16 mouse cellular contexts compared by ENCODE assay signal in genomic region chr9:40339578-40339977, GRCm38 (mm10).
DNase-seq lines count a peak whose midpoint lies in the region; ATAC-seq and TF ChIP-seq lines count a peak whose summit lies in the region.
"Had no signal": no experiment of that assay in that cellular context is flagged by ENCODE, and none has a peak within 500 bp of the region (broad histone marks: within the 10 kb centered on the region; RNA-seq: fewer than 3 reads in every experiment).

No protein-coding gene starts in this region.

- no peak overlapping the region for H3K4me2 ChIP-seq in midbrain, embryonic 15.5 days
- H3K4me2 ChIP-seq in midbrain, embryonic 13.5 days (replicated peaks) = no peak overlapping the region
- H3K4me2 ChIP-seq: heart, embryonic 11.5 days; neural tube, embryonic 12.5 days had no signal

- H3K27ac ChIP-seq in midbrain, embryonic 15.5 days = 0 out of 2 replicates have a peak overlapping the region, but pooled peaks have one; percentile 24
- H3K27ac ChIP-seq in midbrain, embryonic 13.5 days = no peak overlapping the region; the same call in 1 of the 2 replicates
- peak overlapping the region; percentile 56 for H3K27ac ChIP-seq in testis, adult 2 months (ENCODE audit: control insufficient read depth, insufficient read depth, low read depth, low read length)
- H3K27ac ChIP-seq: neural tube, embryonic 12.5 days had no signal

- TF ChIP-seq POLR2A in testis, adult 2 months (IDR thresholded peaks at IDR 0.05; ENCODE audit: control insufficient read depth, low read depth, low read length) = peak; percentile 47; the same call in 1 of the 2 replicates

- H3K4me1 ChIP-seq in midbrain, embryonic 15.5 days = peaks cover 41% of the 10 kb centered on the region
- peaks cover 23% of the 10 kb centered on the region for H3K4me1 ChIP-seq in midbrain, embryonic 13.5 days (replicated peaks)
- peaks cover 18% of the 10 kb centered on the region for H3K4me1 ChIP-seq in testis, adult 2 months (ENCODE audit: control insufficient read depth, insufficient read depth, low read length)

- no peaks in the 10 kb centered on the region for H3K9me3 ChIP-seq in midbrain, embryonic 15.5 days
- H3K9me3 ChIP-seq in midbrain, embryonic 13.5 days = no peaks in the 10 kb centered on the region
- H3K9me3 ChIP-seq: neural tube, embryonic 12.5 days had no signal

- intact Hi-C loops in heart, postnatal 10 days (cut with DNase I) = no loop called here

- DNase-seq in frontal cortex, postnatal 10 days (ENCODE audit: low spot score in 2 of 2) = no peak
- no peak for DNase-seq in testis, postnatal 10 days (ENCODE audit: low spot score)
- DNase-seq in testis, postnatal 14 days (ENCODE audit: low spot score) = peak; percentile 46
- no peak for DNase-seq in heart, postnatal 10 days
- DNase-seq: gastrocnemius, postnatal 36 days; kidney, postnatal 25 days; layer of hippocampus, adult 9-11 months; lung, postnatal 10 days; thymus, adult 18-20 months had no signal

- TF ChIP-seq CTCF in testis, adult 2 months (IDR thresholded peaks at IDR 0.05; ENCODE audit: control insufficient read depth, insufficient read depth, insufficient replicate concordance, low read depth, low read length) = no peak

- H3K4me3 ChIP-seq in midbrain, embryonic 15.5 days = no peak overlapping the region
- no peak overlapping the region for H3K4me3 ChIP-seq in midbrain, embryonic 13.5 days (replicated peaks)
- H3K4me3 ChIP-seq in testis, adult 2 months (ENCODE audit: control insufficient read depth, low read depth, low read length) = peak overlapping the region; percentile 72
- H3K4me3 ChIP-seq: neural tube, embryonic 12.5 days had no signal

- H3K36me3 ChIP-seq in midbrain, embryonic 15.5 days (replicated peaks) = no peaks in the 10 kb centered on the region
- H3K36me3 ChIP-seq in midbrain, embryonic 13.5 days = no peaks in the 10 kb centered on the region
- no peaks in the 10 kb centered on the region; the same call in 1 of the 2 replicates for H3K36me3 ChIP-seq in testis, adult 2 months (ENCODE audit: control insufficient read depth, insufficient read depth, low read length)
- H3K36me3 ChIP-seq: neural tube, embryonic 12.5 days had no signal

- no peak overlapping the region for H3K9ac ChIP-seq in midbrain, embryonic 15.5 days
- H3K9ac ChIP-seq in midbrain, embryonic 13.5 days (replicated peaks) = no peak overlapping the region
- H3K9ac ChIP-seq: neural tube, embryonic 12.5 days had no signal

- peak; percentile 38 for ATAC-seq in frontal cortex, adult (ENCODE audit: low TSS enrichment)
- no peak for ATAC-seq in midbrain, embryonic 15.5 days (replicated peaks)
- no peak for ATAC-seq in midbrain, embryonic 13.5 days
- ATAC-seq: intestine, embryonic 16.5 days had no signal

- H3K27me3 ChIP-seq in midbrain, embryonic 15.5 days (replicated peaks) = no peaks in the 10 kb centered on the region
- H3K27me3 ChIP-seq in midbrain, embryonic 13.5 days = no peaks in the 10 kb centered on the region
- H3K27me3 ChIP-seq in testis, adult 2 months (ENCODE audit: control insufficient read depth, insufficient read depth, low read length) = no peaks in the 10 kb centered on the region
- H3K27me3 ChIP-seq: neural tube, embryonic 12.5 days had no signal

- WGBS in midbrain, embryonic 15.5 days = 70% methylated on average over 9 of the region's 9 CpGs
- 72% methylated on average over 9 of the region's 9 CpGs for WGBS in midbrain, embryonic 13.5 days
